Comparison of ENCODE assay signal across 8 mouse cellular contexts in genomic region chr2:33430081-33430770, GRCm38 (mm10). TPM values are rescaled to one million over a fixed set of nuclear protein-coding genes. Genes with fewer than 3 reads are reported as not detected.
A peak's percentile ranks its signal among the peaks of the same experiment; 100 is the strongest.
DNase-seq lines count a peak whose midpoint lies in the region; ATAC-seq lines count a peak whose summit lies in the region.

No protein-coding gene starts in this region.

- H3K9me3 ChIP-seq in kidney, embryonic 15.5 days (replicated peaks), result no peaks in the 10 kb centered on the region
- H3K9me3 ChIP-seq in hindbrain, embryonic 11.5 days (ENCODE audit: control insufficient read depth, low read length), result no peaks in the 10 kb centered on the region
- no peaks in the 10 kb centered on the region for H3K9me3 ChIP-seq in midbrain, embryonic 11.5 days (ENCODE audit: control insufficient read depth, low read length)

- no peak for DNase-seq in kidney, adult 11 months
- peak; percentile 74 for DNase-seq in adipocyte (ENCODE audit: low spot score)
- no peak for DNase-seq in hindbrain, embryonic 11.5 days (ENCODE audit: low spot score)
- DNase-seq in midbrain, embryonic 11.5 days (ENCODE audit: low spot score, missing footprints), result no peak
- no peak for DNase-seq in ovary, postnatal 36 days (ENCODE audit: low spot score)
- DNase-seq in layer of hippocampus, postnatal 10 days (ENCODE audit: low spot score in 2 of 2), result no peak
- no peak for DNase-seq in spleen, postnatal 36 days (ENCODE audit: low spot score in 2 of 2)

- H3K4me3 ChIP-seq in kidney, embryonic 15.5 days (replicated peaks), result peak overlapping the region; percentile 99
- H3K4me3 ChIP-seq in hindbrain, embryonic 11.5 days (ENCODE audit: low read depth, low read length), result peak overlapping the region; percentile 98
- peak overlapping the region; percentile 98 for H3K4me3 ChIP-seq in midbrain, embryonic 11.5 days (ENCODE audit: low read depth, low read length)

- peaks cover 28% of the 10 kb centered on the region for H3K4me1 ChIP-seq in kidney, embryonic 15.5 days
- H3K4me1 ChIP-seq in hindbrain, embryonic 11.5 days (replicated peaks; ENCODE audit: control insufficient read depth, insufficient read depth, low read length), result no peaks in the 10 kb centered on the region; the same call in 1 of the 2 replicates
- peaks cover 18% of the 10 kb centered on the region for H3K4me1 ChIP-seq in midbrain, embryonic 11.5 days (ENCODE audit: control insufficient read depth, insufficient read depth, low read length)

- H3K27me3 ChIP-seq in kidney, embryonic 15.5 days, result peaks cover 1% of the 10 kb centered on the region; the same call in 1 of the 2 replicates
- H3K27me3 ChIP-seq in hindbrain, embryonic 11.5 days (ENCODE audit: control insufficient read depth, insufficient read depth, low read length), result no peaks in the 10 kb centered on the region
- no peaks in the 10 kb centered on the region for H3K27me3 ChIP-seq in midbrain, embryonic 11.5 days (ENCODE audit: control insufficient read depth, insufficient read depth, low read length)

- H3K4me2 ChIP-seq in kidney, embryonic 15.5 days, result peak overlapping the region; percentile 89
- H3K4me2 ChIP-seq in hindbrain, embryonic 11.5 days (replicated peaks; ENCODE audit: low read depth, low read length), result peak overlapping the region; percentile 97
- H3K4me2 ChIP-seq in midbrain, embryonic 11.5 days, result peak overlapping the region; percentile 82

- H3K9ac ChIP-seq in kidney, embryonic 15.5 days, result peak overlapping the region; percentile 94
- peak overlapping the region; percentile 93 for H3K9ac ChIP-seq in hindbrain, embryonic 11.5 days (ENCODE audit: low read depth, low read length)
- peak overlapping the region; percentile 95 for H3K9ac ChIP-seq in midbrain, embryonic 11.5 days (ENCODE audit: low read length)

- WGBS in kidney, embryonic 15.5 days, result 7% methylated on average over 13 of the region's 13 CpGs
- WGBS in hindbrain, embryonic 11.5 days, result 12% methylated on average over 13 of the region's 13 CpGs
- WGBS in midbrain, embryonic 11.5 days, result 14% methylated on average over 13 of the region's 13 CpGs

- peak overlapping the region; percentile 87 for H3K27ac ChIP-seq in kidney, embryonic 15.5 days
- H3K27ac ChIP-seq in hindbrain, embryonic 11.5 days (ENCODE audit: low read depth, low read length), result no peak overlapping the region
- no peak overlapping the region for H3K27ac ChIP-seq in midbrain, embryonic 11.5 days (ENCODE audit: low read depth, low read length)

- H3K36me3 ChIP-seq in kidney, embryonic 15.5 days, result peaks cover 20% of the 10 kb centered on the region
- H3K36me3 ChIP-seq in hindbrain, embryonic 11.5 days (ENCODE audit: control insufficient read depth, insufficient read depth, low read length), result no peaks in the 10 kb centered on the region
- H3K36me3 ChIP-seq in midbrain, embryonic 11.5 days (ENCODE audit: control insufficient read depth, insufficient read depth, low read length), result no peaks in the 10 kb centered on the region; the same call in 1 of the 2 replicates

- no peak for ATAC-seq in kidney, embryonic 15.5 days (replicated peaks; ENCODE audit: low FRiP score)
- 0 out of 2 replicates have a peak, but pooled peaks have one; percentile 8 for ATAC-seq in hindbrain, embryonic 11.5 days (ENCODE audit: low FRiP score)
- no peak; the same call in 1 of the 2 replicates for ATAC-seq in midbrain, embryonic 11.5 days (ENCODE audit: low FRiP score)

RNA-seq across cellular contexts. Expression of gene Zbtb34, which starts 0.9 kb away (rescaled TPM):
- 6.0 and 6.9 TPM in 2 replicates for polyA plus RNA-seq in kidney, embryonic 15.5 days (2015; fragmentation: Nextera tagmentation; extraction: Ambion mirVana)
- polyA plus RNA-seq in hindbrain, embryonic 11.5 days (2014; fragmentation: Nextera tagmentation; extraction: Ambion mirVana), result 8.0 and 8.5 TPM in 2 replicates
- polyA plus RNA-seq in midbrain, embryonic 11.5 days (2014; fragmentation: Nextera tagmentation; extraction: Ambion mirVana), result 8.0 and 8.3 TPM in 2 replicates
- total RNA-seq in layer of hippocampus, postnatal 10 days (2021), result 10 to 100 TPM; 17.4 to 18.7 TPM

RNA-seq across cellular contexts. Expression of gene Zbtb43, which starts 38.1 kb away (rescaled TPM):
- 15.6 and 17.8 TPM in 2 replicates for polyA plus RNA-seq in kidney, embryonic 15.5 days (2015; fragmentation: Nextera tagmentation; extraction: Ambion mirVana)
- 24.8 and 31.2 TPM in 2 replicates for polyA plus RNA-seq in hindbrain, embryonic 11.5 days (2014; fragmentation: Nextera tagmentation; extraction: Ambion mirVana)
- polyA plus RNA-seq in midbrain, embryonic 11.5 days (2014; fragmentation: Nextera tagmentation; extraction: Ambion mirVana), result 23.9 and 26.1 TPM in 2 replicates
- 10 to 100 TPM; 24.7 to 25.0 TPM for total RNA-seq in layer of hippocampus, postnatal 10 days (2021)

RNA-seq across cellular contexts. Expression of gene Ralgps1, which starts 58.9 kb away (rescaled TPM):
- polyA plus RNA-seq in kidney, embryonic 15.5 days (2015; fragmentation: Nextera tagmentation; extraction: Ambion mirVana), result 5.5 and 5.9 TPM in 2 replicates
- polyA plus RNA-seq in hindbrain, embryonic 11.5 days (2014; fragmentation: Nextera tagmentation; extraction: Ambion mirVana), result 19.0 and 20.6 TPM in 2 replicates
- polyA plus RNA-seq in midbrain, embryonic 11.5 days (2014; fragmentation: Nextera tagmentation; extraction: Ambion mirVana), result 13.5 and 13.8 TPM in 2 replicates
- 10 to 100 TPM; 69.3 to 78.0 TPM for total RNA-seq in layer of hippocampus, postnatal 10 days (2021)
